Mouse (Mus musculus) MN1 (cell line): ENCODE measurements at regions not wholly inside any gene's neighbourhood (a gene's known extent, or its start where the extent isn't known, plus 50 kb on each side); places are given as distances from the start of the nearest gene placed in this dataset.

Experiments
- DNase-seq: peaks from one replicate; pipeline ENCODE4 v3.0.0-alpha.2; 2016; ENCODE audit warnings: low spot score

DNA sequence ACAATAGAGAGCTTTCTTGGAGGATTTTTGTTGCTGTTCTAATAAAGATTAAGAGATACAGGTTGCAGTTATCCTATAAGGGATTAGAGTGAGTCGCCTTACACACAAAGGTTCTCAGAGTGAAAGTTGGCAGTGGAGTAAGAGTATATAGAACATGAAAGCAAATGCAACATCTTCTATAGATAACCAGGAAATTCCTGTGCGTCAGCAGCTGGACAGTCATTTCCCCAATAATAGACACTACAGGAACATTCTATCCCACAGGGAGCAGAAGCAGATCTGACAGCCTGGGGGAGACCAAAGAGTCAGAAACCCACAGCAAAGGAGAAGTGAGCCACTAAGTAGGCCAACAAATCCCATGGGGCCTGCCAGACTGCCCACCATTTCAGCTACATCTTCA is 348.7 kb downstream of the Elavl2 start:
- no peak for DNase-seq

DNA sequence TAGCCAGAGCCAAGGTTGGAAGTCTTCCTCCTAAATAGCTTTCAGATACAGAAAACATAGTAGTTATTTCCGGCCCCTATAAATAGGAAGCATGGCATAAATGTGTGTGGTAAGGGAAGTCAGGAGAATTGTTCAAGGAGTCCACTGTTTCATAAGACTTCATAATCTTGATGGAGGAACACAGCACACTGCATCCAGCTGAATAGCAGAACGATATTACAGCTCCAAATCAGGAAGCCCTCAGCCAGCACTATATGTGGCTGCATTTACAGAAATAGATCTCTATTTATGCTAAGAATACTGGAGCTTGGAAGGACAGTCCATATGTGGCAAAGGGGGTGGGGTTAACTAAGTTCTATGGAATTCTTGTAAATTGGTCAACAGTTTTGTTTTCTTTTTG is 371.1 kb downstream of the Elavl2 start:
- no peak for DNase-seq

DNA sequence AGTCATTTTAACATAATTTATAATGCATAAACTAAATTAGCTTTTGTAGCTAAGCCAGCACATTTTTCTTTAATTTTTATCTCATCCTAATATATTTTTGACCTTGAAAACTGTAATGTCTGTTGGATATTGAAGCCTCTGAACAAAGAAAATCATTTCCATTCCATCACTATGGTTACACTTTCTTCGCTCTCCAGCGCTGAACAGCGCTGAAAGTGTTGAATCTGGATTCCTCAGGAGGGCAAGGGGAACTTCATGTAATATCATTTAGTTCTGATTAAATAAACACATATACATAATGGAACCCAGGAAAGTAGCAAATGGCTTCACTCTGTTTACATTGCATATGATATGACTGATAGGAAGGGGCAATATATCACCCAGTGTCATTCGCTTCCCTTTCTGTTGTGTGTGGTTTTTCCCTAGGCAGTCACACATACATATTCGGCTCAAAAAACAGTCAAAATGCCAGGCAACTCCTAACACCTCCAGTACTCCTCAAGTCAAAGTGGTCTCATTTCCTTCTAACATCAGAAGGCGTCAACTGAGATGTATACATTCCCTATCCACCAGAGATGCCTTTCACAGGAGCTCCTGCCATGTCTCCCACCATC is 372.5 kb downstream of the Elavl2 start:
- DNase-seq: no peak

DNA sequence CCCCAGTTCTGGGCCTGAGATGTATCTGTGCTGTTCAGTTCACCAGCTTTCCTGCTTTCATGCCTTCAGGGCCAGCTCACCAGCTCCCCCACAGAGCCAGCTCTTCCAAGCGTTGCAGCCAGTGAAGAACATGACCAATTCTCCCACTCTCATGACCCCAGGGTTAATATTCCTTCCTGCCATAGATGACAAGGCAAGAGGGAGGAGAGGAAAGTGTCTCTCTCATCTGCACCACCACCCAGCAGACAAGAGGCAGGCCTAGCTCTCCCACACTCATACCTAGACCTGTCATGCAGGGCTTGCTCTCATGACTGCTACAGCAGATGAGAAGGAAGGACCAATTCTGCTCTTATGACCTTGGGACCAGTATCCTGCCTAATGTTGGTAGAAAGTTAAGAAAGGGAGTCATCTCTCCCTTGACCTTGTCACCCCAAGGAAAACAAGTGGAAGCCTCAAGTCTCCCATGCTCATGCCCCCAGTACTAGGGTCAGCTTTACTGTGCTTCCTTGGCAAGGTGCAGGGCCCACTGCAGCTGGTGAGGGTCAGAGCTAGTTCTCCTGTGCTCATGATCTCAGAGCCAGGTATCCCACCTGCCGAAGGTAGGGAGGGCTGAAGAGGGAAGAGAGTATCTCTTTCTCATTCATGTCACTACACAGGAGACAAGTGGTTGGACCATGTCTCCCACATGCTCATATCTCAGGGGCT is 404.0 kb downstream of the Elavl2 start:
- no peak for DNase-seq

DNA sequence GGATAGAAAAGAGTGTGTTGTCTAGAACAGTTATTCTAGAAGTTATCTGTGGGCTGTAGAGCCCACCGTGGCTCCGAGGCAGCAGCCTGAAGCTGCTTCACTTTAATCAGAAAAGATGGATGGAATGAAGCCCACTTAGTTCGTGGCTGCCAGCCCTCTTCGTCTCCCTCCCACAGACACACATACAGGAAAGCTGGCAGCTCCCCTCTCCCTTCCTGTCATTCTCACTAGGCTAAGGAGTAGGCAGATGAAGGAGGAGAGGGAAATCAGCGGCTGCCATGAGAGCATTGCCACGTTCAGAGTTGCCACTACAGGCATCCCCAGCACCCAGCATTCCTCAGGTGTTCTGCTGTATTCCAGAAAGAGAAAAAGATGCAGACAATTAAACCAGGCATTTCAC is 435.9 kb downstream of the Elavl2 start:
- DNase-seq: no peak

DNA sequence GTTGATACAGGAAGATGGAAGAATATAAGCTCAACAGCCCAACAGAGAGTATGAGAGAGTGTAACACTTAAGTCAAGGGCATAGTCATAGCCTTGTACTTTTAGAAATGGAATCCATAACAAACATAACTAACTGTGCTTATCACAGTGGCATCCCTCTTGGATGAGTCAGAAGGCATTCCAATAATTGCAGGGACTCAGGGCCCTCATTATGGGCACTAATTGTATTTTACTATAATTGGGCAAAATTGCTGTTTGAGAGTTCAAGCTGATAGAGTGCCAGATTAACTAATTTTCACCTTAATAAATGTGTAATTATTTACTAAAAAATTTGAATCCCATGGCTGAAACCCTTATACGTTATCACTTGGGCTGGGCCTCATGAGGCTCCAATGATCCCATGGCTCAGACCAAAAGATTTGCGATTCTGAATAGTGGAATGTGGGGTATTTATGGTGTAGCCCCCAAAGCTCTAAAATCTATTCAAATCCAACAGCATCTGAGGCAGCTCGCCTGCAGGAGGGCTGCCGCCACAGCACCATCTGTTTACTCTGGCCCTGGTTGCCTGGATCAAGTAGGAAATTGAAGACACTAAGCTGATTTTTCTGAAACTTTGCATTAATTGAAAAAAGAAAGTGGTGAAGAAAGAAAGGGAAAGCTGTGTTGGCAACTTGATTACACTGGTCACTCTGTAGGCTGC is 456.7 kb downstream of the Elavl2 start:
- no peak for DNase-seq

DNA sequence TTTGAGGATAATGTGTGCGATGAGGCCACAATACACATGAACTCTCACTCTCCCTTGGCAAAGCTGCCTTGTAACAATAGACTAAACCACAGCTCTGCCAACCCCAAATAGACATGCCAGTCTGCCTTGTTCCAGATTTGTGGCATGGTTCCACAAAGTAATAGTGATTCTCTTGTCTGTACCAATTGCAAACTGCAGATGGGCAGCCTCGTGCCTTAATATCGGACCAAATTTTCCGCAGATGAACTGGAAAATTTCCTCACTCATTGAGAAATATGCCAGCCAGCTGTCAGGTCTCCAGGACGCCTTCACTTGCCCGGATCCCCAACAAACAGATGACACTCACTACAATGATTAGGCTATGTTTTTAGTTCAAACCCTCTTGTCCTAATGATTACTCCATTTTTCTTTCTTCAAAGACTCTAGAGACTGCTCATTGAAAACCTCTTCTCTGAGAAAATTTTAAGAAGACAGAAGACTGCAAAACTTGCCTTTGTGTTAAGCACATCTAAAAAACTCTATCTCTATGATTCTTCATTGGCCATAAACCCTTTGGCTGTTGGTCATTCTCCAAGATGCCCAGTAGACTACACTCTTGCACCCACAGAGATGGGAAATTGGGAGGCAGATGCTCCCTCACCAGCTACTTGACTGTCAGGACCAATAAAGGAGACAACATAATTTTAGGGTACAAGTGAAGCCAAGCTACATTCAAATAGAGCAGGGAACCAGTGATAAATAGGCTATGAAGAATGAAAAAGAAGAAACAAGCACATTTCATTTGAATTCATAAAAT is 483.1 kb downstream of the Elavl2 start:
- DNase-seq: no peak

DNA sequence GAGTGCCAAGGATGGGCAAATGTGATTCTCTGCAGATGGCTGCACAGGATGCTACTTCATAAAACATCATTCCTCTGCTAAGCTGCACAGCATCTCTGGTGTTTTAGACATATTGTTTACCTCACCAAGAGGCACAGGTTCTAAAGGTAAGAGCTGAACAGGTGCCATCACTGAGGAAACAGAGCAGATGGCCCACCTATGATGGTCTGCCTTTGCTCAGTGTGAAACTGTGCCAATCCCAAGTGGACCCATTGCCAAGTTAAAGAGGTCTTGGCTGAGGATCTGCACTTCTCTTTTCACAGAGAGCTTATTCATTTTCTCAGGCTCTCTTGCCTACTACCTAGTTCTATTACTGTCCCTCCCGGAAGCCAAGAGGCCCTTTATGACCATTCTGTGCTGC is 494.3 kb downstream of the Elavl2 start:
- no peak for DNase-seq

DNA sequence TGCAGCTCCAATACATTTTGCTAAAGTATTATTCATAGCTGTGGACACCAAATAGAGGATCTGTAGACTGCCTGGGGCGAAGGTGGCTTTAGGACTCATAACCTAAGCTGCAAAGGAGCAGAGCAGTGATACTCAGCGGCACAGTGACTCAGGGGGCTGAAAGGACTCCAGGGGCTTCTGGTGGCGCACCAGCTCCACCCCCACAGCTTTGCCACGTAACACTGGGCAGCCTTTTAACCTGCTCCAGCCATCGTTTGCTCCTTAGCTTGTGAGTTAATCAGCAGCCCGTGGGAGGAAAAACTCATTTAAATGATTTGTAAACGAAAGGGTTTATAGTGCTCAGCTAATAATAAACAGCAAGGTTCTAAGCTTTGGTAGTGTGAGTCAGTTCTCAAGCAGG is 532.4 kb downstream of the Elavl2 start:
- DNase-seq: no peak

DNA sequence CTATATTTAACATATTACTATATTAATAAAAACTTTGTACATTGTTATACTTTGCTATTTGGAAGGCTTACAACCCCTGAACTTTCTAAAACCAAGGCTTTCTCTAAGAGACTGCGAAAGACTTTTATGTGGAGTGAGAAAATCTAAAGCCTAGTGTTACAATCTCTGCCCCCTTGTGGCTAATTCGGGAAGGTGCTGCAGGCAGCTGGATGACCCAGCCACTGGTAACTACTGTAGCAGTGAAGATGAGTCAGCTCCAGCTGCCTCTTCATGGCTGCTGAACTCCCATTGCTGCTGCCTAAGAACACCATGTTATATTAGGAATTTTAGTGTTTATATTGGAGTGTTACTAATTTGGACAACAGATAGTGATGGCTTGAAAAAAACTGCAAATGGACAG is 539.7 kb downstream of the Elavl2 start:
- peak; percentile 5 for DNase-seq

DNA sequence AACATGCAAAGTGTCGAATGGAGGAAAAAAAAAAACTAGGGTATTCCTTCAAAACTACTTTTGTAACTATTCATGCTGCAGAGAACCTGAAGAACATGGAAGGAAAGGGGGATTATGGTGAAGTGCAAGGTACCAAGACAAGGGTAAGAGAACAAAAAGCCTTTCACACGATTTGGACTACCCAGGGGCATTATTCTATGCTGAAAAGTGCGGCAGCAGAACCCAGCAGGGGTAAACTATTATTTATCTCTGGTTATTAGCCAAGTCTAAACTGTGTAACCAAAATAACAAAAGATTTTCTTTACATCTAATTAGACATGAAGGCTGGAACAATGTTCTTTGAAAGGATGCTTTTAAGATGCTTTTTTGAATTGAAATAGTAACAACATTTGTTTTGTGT is 560.8 kb downstream of the Elavl2 start:
- DNase-seq: no peak

DNA sequence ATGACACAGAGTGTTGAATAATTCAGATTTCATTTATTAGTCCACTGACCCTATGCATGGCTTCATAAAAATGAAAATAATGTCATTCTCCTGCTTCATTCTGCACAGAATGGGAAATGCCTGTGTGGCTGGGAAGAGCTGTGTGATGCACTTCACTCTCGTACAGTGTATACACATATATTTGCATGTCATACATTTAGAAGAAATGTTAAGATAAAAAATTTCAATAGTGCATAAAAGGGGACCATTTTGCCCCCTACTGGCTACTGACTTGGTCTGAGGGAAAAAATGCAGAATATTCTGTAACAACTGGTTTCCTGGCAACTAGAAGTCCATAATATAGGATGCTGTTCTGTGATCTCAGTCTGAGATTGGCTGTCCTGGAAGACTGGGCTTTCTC is 580.5 kb downstream of the Zfp352 start:
- DNase-seq: no peak

DNA sequence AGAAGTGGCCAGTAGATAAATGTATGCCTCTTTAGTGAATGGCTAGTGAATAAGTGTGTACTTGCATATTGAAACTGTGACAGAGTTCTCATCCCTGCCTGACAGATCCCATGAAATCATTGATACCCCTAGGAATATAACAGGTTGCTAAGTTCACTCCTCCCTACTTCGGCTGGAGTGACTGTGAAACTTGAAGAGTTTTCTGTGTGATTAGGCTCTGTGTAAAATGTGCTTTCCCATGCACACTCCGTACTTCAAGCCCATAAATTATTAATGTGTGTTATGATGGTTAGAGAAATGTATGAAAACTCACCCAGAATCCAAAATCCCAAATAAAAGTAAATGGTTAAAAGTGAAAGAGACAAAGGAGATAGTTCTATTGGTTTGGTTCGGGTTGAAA is 580.0 kb downstream of the Zfp352 start:
- no peak for DNase-seq

DNA sequence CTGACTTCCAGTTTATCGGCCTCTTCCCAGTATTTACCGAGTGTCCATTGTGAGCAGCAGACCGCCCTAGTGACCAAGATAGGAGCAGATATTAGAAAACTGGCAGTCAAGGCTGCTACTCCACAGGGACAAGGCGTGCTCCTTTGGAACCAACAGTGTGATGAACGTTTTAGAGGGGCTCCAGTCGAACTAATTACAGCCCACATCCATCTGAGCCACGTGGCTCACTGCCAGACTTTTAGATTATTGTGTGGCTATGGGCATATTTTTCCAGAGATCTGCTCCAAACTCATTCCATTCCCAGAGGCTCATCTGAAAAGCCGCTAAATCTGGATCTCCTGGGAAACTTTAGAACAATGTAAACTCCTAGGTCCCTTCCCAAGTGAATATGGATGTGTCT is 578.9 kb downstream of the Zfp352 start:
- DNase-seq: no peak
